Mouse (Mus musculus): ENCODE measurements around the gene Rabepk. TPM values are rescaled to one million over a fixed set of nuclear protein-coding genes. Genes with fewer than 3 reads are reported as not detected.

The Rabepk gene
- polyA plus RNA-seq, 1 experiment from 2014 or later: 26.9 TPM

Other genes starting within 250 kb of the Rabepk start
- gene Gapvd1, start 44.7 kb downstream of the Rabepk start, polyA plus RNA-seq (2014; fragmentation: Nextera tagmentation; extraction: Ambion mirVana): 100 and 105 TPM in 2 replicates
- gene Hspa5, start 27.9 kb downstream of the Rabepk start, polyA plus RNA-seq (2014; fragmentation: Nextera tagmentation; extraction: Ambion mirVana): 384 and 454 TPM in 2 replicates
- 78.6 and 78.9 TPM in 2 replicates for gene Fbxw2, start 26.4 kb upstream of the Rabepk start, polyA plus RNA-seq (2014; fragmentation: Nextera tagmentation; extraction: Ambion mirVana)
- gene Gm34653, start 33.1 kb upstream of the Rabepk start, polyA plus RNA-seq (2014; fragmentation: Nextera tagmentation; extraction: Ambion mirVana): not detected in 2 replicates
- 0.08 and 0.16 TPM in 2 replicates for gene Cutal, start 74.5 kb upstream of the Rabepk start, polyA plus RNA-seq (2014; fragmentation: Nextera tagmentation; extraction: Ambion mirVana)
- 120 and 129 TPM in 2 replicates for gene Psmd5, start 75.1 kb upstream of the Rabepk start, polyA plus RNA-seq (2014; fragmentation: Nextera tagmentation; extraction: Ambion mirVana)
- 4.7 and 6.2 TPM in 2 replicates for gene Phf19, start 114.1 kb upstream of the Rabepk start, polyA plus RNA-seq (2014; fragmentation: Nextera tagmentation; extraction: Ambion mirVana)
- 0.42 and 0.76 TPM in 2 replicates for gene Traf1, start 161.9 kb upstream of the Rabepk start, polyA plus RNA-seq (2014; fragmentation: Nextera tagmentation; extraction: Ambion mirVana)